Mouse (Mus musculus) lung, adult 2 months (tissue): ENCODE measurements around the gene Vmn1r184. TPM values are rescaled to one million over a fixed set of nuclear protein-coding genes. Genes with fewer than 3 reads are reported as not detected.
"Not testable (repeated sequence)": the region's sequence is repeated elsewhere in the genome, so short reads cannot be mapped to it uniquely, and the experiment has no call there.

Experiments used
- DNase-seq: peaks from one replicate; pipeline ENCODE4 v3.0.0; 2022
- H3K4me1 ChIP-seq: fragments of 200-500 bp; 2 replicates; pipeline ENCODE4 v1.6.1; 2011; ENCODE audit warnings: low read length; ENCODE audit not compliant: control insufficient read depth, insufficient read depth
- H3K4me3 ChIP-seq: fragments of 200-500 bp; replicated peaks from 2 replicates; pipeline ENCODE3; 2011; ENCODE audit warnings: low read depth, mild to moderate bottlenecking, control low read depth, low read length; ENCODE audit errors: extremely low read depth
- WGBS: fragments of 180-500 bp; shearing (Covaris S2); methylation state at CpG from one replicate; pipeline ENCODE4 v1.1.7; 2018; 5-methylcytosine and 5-hydroxymethylcytosine counted together
- polyA plus RNA-seq: library from polyadenylated mRNA; depleted of rRNA; stranded (reverse); fragments of >200 nt; gene quantifications from 2 replicates; pipeline ENCODE4 v1.2.3, GENCODE M21; 2012; rRNA removed

Vmn1r184 gene
- not detected in 2 replicates for polyA plus RNA-seq

- WGBS = 60% methylated on average over 1 of the region's 1 CpGs
- not testable (repeated sequence) for DNase-seq, H3K4me1 ChIP-seq, H3K4me3 ChIP-seq
Observed at GRCm38 (mm10) chr7:26260034-26260433, at the start of gene Vmn1r184. TSS of gene Vmn1r184 (plus strand) at chr7:26260334.

- 75% methylated on average over 8 of the region's 8 CpGs for WGBS
- not testable (repeated sequence) for DNase-seq
Observed at GRCm38 (mm10) chr7:26303429-26304166, 43.5 kb downstream of the Vmn1r184 start.

GRCm38 (mm10) chr7:26306926-26307325 is 46.8 kb downstream of the Vmn1r184 start, which contains the start of gene Cyp2a4:
TSS of gene Cyp2a4 (plus strand) at chr7:26307169.
- H3K4me1 ChIP-seq, H3K4me3 ChIP-seq, DNase-seq: not testable (repeated sequence)
- 40% methylated on average over 2 of the region's 2 CpGs for WGBS

More at GRCm38 (mm10) chr7:26303429-26304166, 43.5 kb downstream of the Vmn1r184 start:
- H3K4me3 ChIP-seq, H3K4me1 ChIP-seq: not testable (repeated sequence)

GRCm38 (mm10) chr7:26311786-26312185 is 51.7 kb downstream of the Vmn1r184 start:
- H3K4me3 ChIP-seq, DNase-seq, H3K4me1 ChIP-seq: not testable (repeated sequence)
- 76% methylated on average over 4 of the region's 4 CpGs for WGBS

GRCm38 (mm10) chr7:26315194-26315593 is 55.1 kb downstream of the Vmn1r184 start:
- WGBS = 78% methylated on average over 2 of the region's 2 CpGs
- not testable (repeated sequence) for DNase-seq, H3K4me1 ChIP-seq, H3K4me3 ChIP-seq

- DNase-seq, H3K4me1 ChIP-seq: not testable (repeated sequence)
- 82% methylated on average over 4 of the region's 4 CpGs for WGBS
Observed at GRCm38 (mm10) chr7:26315809-26316208, 55.7 kb downstream of the Vmn1r184 start.

More at GRCm38 (mm10) chr7:26315809-26316208, 55.7 kb downstream of the Vmn1r184 start:
- H3K4me3 ChIP-seq = not testable (repeated sequence)

Other genes with a start within 250 kb of the Vmn1r184 start
- gene Cyp2b13, start 198.8 kb upstream of the Vmn1r184 start, polyA plus RNA-seq = 0.77 TPM in 1 of 2 replicates, not detected in the other
- not detected in 2 replicates for gene Cyp2b9, start 86.9 kb upstream of the Vmn1r184 start, polyA plus RNA-seq
- gene Cyp2a4, start 46.8 kb downstream of the Vmn1r184 start, polyA plus RNA-seq = 0.12 TPM in 1 of 2 replicates, not detected in the other
- gene Nlrp9c, start 143.4 kb downstream of the Vmn1r184 start, polyA plus RNA-seq = not detected in 2 replicates
- gene Nlrp4a, start 174.8 kb downstream of the Vmn1r184 start, polyA plus RNA-seq = not detected in 2 replicates